Mouse (Mus musculus) cerebellum, postnatal 25 days (tissue): ENCODE data around the gene Ptprs.

Experiments used
- DNase-seq, 2 experiments: peaks; one replicate each; pipeline ENCODE4 v3.0.0; 2021; ENCODE audit warnings: mixed read lengths in 2 of 2

The Ptprs gene

GRCm38 (mm10) chr17:56372109-56372508, 104.2 kb downstream of the Ptprs start:
- DNase-seq, result no peak

GRCm38 (mm10) chr17:56371029-56371660, 105.1 kb downstream of the Ptprs start:
- DNase-seq, result no peak

GRCm38 (mm10) chr17:56370090-56370489, 106.2 kb downstream of the Ptprs start:
- no peak for DNase-seq

- no peak for DNase-seq
Observed at GRCm38 (mm10) chr17:56368291-56368790, 107.9 kb downstream of the Ptprs start.

- DNase-seq, result peak; percentile 58 to 59
Observed at GRCm38 (mm10) chr17:56365791-56366673, 110.3 kb downstream of the Ptprs start.
